Mouse (Mus musculus): ENCODE results near the gene Lurap1. TPM values are rescaled to one million over a fixed set of nuclear protein-coding genes. Genes with fewer than 3 reads are reported as not detected.

Lurap1 gene
- polyA plus RNA-seq (2016; fragmentation: Nextera tagmentation; extraction: Ambion mirVana) = 1.6 and 2.2 TPM in 2 replicates

GRCm38 (mm10) chr4:116151238-116151637, at the start of gene Lurap1:
Gene Lurap1, minus strand, starts transcription at chr4:116151338.
- no peaks in the 10 kb centered on the region for H3K27me3 ChIP-seq (ENCODE audit: low read depth, poor library complexity, severe bottlenecking)
- H3K9me3 ChIP-seq (replicated peaks) = no peaks in the 10 kb centered on the region
- DNase-seq (ENCODE audit: low spot score) = no peak
- H3K4me1 ChIP-seq = peaks cover 14% of the 10 kb centered on the region
- H3K4me3 ChIP-seq = peak within 1 kb of the TSS; percentile 83
- H3K27ac ChIP-seq = peak within 1 kb of the TSS; percentile 96
- WGBS = 76% methylated on average over 6 of the region's 6 CpGs
- H3K36me3 ChIP-seq = peaks cover 49% of the 10 kb centered on the region

- Histone ChIP-seq H3K9me3 (replicated peaks) (no peaks in the 10 kb centered on the region), H3K27me3 (ENCODE audit: low read depth, poor library complexity, severe bottlenecking) (no peaks in the 10 kb centered on the region), H3K4me3 (no peak overlapping the region), H3K27ac (no peak overlapping the region), H3K4me1 (no peaks in the 10 kb centered on the region), H3K36me3 (no peaks in the 10 kb centered on the region)
- WGBS = 91% methylated on average over 2 of the region's 2 CpGs
- no peak for DNase-seq (ENCODE audit: low spot score)
Measured at GRCm38 (mm10) chr4:116198422-116198821, 47.3 kb upstream of the Lurap1 start.

- 75% methylated on average over 9 of the region's 9 CpGs for WGBS
- no peak for DNase-seq (ENCODE audit: low spot score)
Measured at GRCm38 (mm10) chr4:116193583-116194383, 42.6 kb upstream of the Lurap1 start.

GRCm38 (mm10) chr4:116192286-116192835, 41.2 kb upstream of the Lurap1 start:
- no peaks in the 10 kb centered on the region for H3K36me3 ChIP-seq
- no peak overlapping the region for H3K4me3 ChIP-seq
- no peaks in the 10 kb centered on the region for H3K9me3 ChIP-seq (replicated peaks)
- H3K27ac ChIP-seq = no peak overlapping the region
- WGBS = 34% methylated on average over 4 of the region's 4 CpGs
- peaks cover 6% of the 10 kb centered on the region for H3K4me1 ChIP-seq
- DNase-seq (ENCODE audit: low spot score) = no peak
- H3K27me3 ChIP-seq (ENCODE audit: low read depth, poor library complexity, severe bottlenecking) = no peaks in the 10 kb centered on the region

More at GRCm38 (mm10) chr4:116193583-116194383, 42.6 kb upstream of the Lurap1 start:
- no peaks in the 10 kb centered on the region for H3K36me3 ChIP-seq
- H3K4me1 ChIP-seq = peaks cover 6% of the 10 kb centered on the region
- H3K4me3 ChIP-seq = no peak overlapping the region
- H3K27me3 ChIP-seq (ENCODE audit: low read depth, poor library complexity, severe bottlenecking) = no peaks in the 10 kb centered on the region
- H3K9me3 ChIP-seq (replicated peaks) = no peaks in the 10 kb centered on the region
- no peak overlapping the region for H3K27ac ChIP-seq

- no peaks in the 10 kb centered on the region for H3K36me3 ChIP-seq
- DNase-seq (ENCODE audit: low spot score) = no peak
- H3K4me3 ChIP-seq = no peak overlapping the region
- WGBS = 85% methylated on average over 4 of the region's 4 CpGs
- peaks cover 4% of the 10 kb centered on the region; the same call in 1 of the 2 replicates for H3K27me3 ChIP-seq (ENCODE audit: low read depth, poor library complexity, severe bottlenecking)
- H3K9me3 ChIP-seq (replicated peaks) = no peaks in the 10 kb centered on the region
- H3K4me1 ChIP-seq = peaks cover 14% of the 10 kb centered on the region
- H3K27ac ChIP-seq = no peak overlapping the region
Measured at GRCm38 (mm10) chr4:116185083-116185482, 33.9 kb upstream of the Lurap1 start.

GRCm38 (mm10) chr4:116182745-116183144, 31.6 kb upstream of the Lurap1 start:
- 6% methylated on average over 12 of the region's 12 CpGs for WGBS
- H3K36me3 ChIP-seq = no peaks in the 10 kb centered on the region
- peak overlapping the region; percentile 7; the same call in 1 of the 2 replicates for H3K27ac ChIP-seq
- no peaks in the 10 kb centered on the region for H3K9me3 ChIP-seq (replicated peaks)
- H3K4me3 ChIP-seq = peak overlapping the region; percentile 16
- H3K4me1 ChIP-seq = peaks cover 19% of the 10 kb centered on the region
- H3K27me3 ChIP-seq (ENCODE audit: low read depth, poor library complexity, severe bottlenecking) = peaks cover 4% of the 10 kb centered on the region; the same call in 1 of the 2 replicates
- no peak for DNase-seq (ENCODE audit: low spot score)

GRCm38 (mm10) chr4:116182079-116182478, 30.9 kb upstream of the Lurap1 start:
- no peaks in the 10 kb centered on the region for H3K36me3 ChIP-seq
- H3K27ac ChIP-seq = no peak overlapping the region
- H3K9me3 ChIP-seq (replicated peaks) = no peaks in the 10 kb centered on the region
- H3K27me3 ChIP-seq (ENCODE audit: low read depth, poor library complexity, severe bottlenecking) = peaks cover 4% of the 10 kb centered on the region; the same call in 1 of the 2 replicates
- H3K4me1 ChIP-seq = peaks cover 23% of the 10 kb centered on the region
- DNase-seq (ENCODE audit: low spot score) = no peak
- H3K4me3 ChIP-seq = no peak overlapping the region
- WGBS = 50% methylated on average over 3 of the region's 3 CpGs

- peaks cover 38% of the 10 kb centered on the region for H3K4me1 ChIP-seq
- DNase-seq (ENCODE audit: low spot score) = no peak
- H3K27me3 ChIP-seq (ENCODE audit: low read depth, poor library complexity, severe bottlenecking) = peaks cover 4% of the 10 kb centered on the region; the same call in 1 of the 2 replicates
- peak overlapping the region; percentile 72 for H3K27ac ChIP-seq
- 43% methylated on average over 5 of the region's 5 CpGs for WGBS
- H3K9me3 ChIP-seq (replicated peaks) = no peaks in the 10 kb centered on the region
- no peaks in the 10 kb centered on the region for H3K36me3 ChIP-seq
- H3K4me3 ChIP-seq = no peak overlapping the region
Measured at GRCm38 (mm10) chr4:116177140-116177539, 26.0 kb upstream of the Lurap1 start.

- Histone ChIP-seq H3K9me3 (replicated peaks) (no peaks in the 10 kb centered on the region), H3K27me3 (ENCODE audit: low read depth, poor library complexity, severe bottlenecking) (no peaks in the 10 kb centered on the region), H3K27ac (peak overlapping the region; percentile 63), H3K4me1 (peaks cover 35% of the 10 kb centered on the region), H3K36me3 (no peaks in the 10 kb centered on the region), H3K4me3 (peak overlapping the region; percentile 21; the same call in 1 of the 2 replicates)
- peak; percentile 68 for DNase-seq (ENCODE audit: low spot score)
- 30% methylated on average over 10 of the region's 10 CpGs for WGBS
Measured at GRCm38 (mm10) chr4:116176543-116176988, 25.4 kb upstream of the Lurap1 start.

- Histone ChIP-seq H3K27me3 (ENCODE audit: low read depth, poor library complexity, severe bottlenecking) (no peaks in the 10 kb centered on the region), H3K27ac (peak overlapping the region; percentile 63), H3K9me3 (replicated peaks) (no peaks in the 10 kb centered on the region), H3K36me3 (no peaks in the 10 kb centered on the region), H3K4me3 (peak overlapping the region; percentile 21; the same call in 1 of the 2 replicates), H3K4me1 (peaks cover 35% of the 10 kb centered on the region)
- WGBS = 70% methylated on average over 7 of the region's 7 CpGs
- DNase-seq (ENCODE audit: low spot score) = no peak
Measured at GRCm38 (mm10) chr4:116175711-116176542, 24.8 kb upstream of the Lurap1 start.

GRCm38 (mm10) chr4:116175136-116175535, 24.0 kb upstream of the Lurap1 start:
- DNase-seq (ENCODE audit: low spot score) = no peak
- H3K4me3 ChIP-seq = no peak overlapping the region
- H3K27ac ChIP-seq = peak overlapping the region; percentile 17; the same call in 1 of the 2 replicates
- no peaks in the 10 kb centered on the region for H3K36me3 ChIP-seq
- H3K4me1 ChIP-seq = peaks cover 35% of the 10 kb centered on the region
- H3K9me3 ChIP-seq (replicated peaks) = no peaks in the 10 kb centered on the region
- no peaks in the 10 kb centered on the region for H3K27me3 ChIP-seq (ENCODE audit: low read depth, poor library complexity, severe bottlenecking)

- Histone ChIP-seq H3K27me3 (ENCODE audit: low read depth, poor library complexity, severe bottlenecking) (no peaks in the 10 kb centered on the region), H3K9me3 (replicated peaks) (no peaks in the 10 kb centered on the region), H3K27ac (peak overlapping the region; percentile 17; the same call in 1 of the 2 replicates), H3K4me1 (peaks cover 32% of the 10 kb centered on the region), H3K36me3 (no peaks in the 10 kb centered on the region), H3K4me3 (no peak overlapping the region)
- WGBS = 44% methylated on average over 6 of the region's 6 CpGs
- no peak for DNase-seq (ENCODE audit: low spot score)
Measured at GRCm38 (mm10) chr4:116174466-116175116, 23.5 kb upstream of the Lurap1 start.
